Mouse (Mus musculus): ENCODE data around the gene Sec11a.

The Sec11a gene

GRCm38 (mm10) chr7:80862475-80862874 lies 85.1 kb downstream of the Sec11a start:
- no peak for DNase-seq (ENCODE audit: extremely low read depth, low read depth, low spot score)

- DNase-seq (ENCODE audit: extremely low read depth, low read depth, low spot score), result peak; percentile 61
Observed at GRCm38 (mm10) chr7:80860729-80861274, 86.8 kb downstream of the Sec11a start, which contains the start of gene Zscan2. Gene Zscan2, plus strand, starts transcription at chr7:80860920.

GRCm38 (mm10) chr7:80860227-80860626 lies 87.4 kb downstream of the Sec11a start:
- DNase-seq (ENCODE audit: extremely low read depth, low read depth, low spot score), result no peak

GRCm38 (mm10) chr7:80857181-80857580 lies 90.4 kb downstream of the Sec11a start:
- DNase-seq (ENCODE audit: extremely low read depth, low read depth, low spot score), result no peak

GRCm38 (mm10) chr7:80855316-80855715 lies 92.3 kb downstream of the Sec11a start:
- DNase-seq (ENCODE audit: extremely low read depth, low read depth, low spot score), result no peak

Measured in fat pad, adult 2 months (tissue).